Mouse (Mus musculus) c-Kit-positive CD71-negative TER-119-negative erythroid progenitor cells, embryonic 14.5 days (primary cell): ENCODE results near the gene Iqsec2.

ENCODE experiments used
- DNase-seq: peaks from one replicate; pipeline ENCODE4 v3.0.0-alpha.2; 2013; ENCODE audit warnings: low read depth

The Iqsec2 gene

GRCm38 (mm10) chrX:152143941-152144741 is at the start of gene Iqsec2:
TSS of gene Iqsec2 (plus strand) at chrX:152144268.
- DNase-seq = no peak

- DNase-seq = no peak
These were observed 46.5 kb upstream of the Iqsec2 start for GRCm38 (mm10) chrX:152097572-152097971.

- DNase-seq = no peak
These were observed 22.4 kb upstream of the Iqsec2 start for GRCm38 (mm10) chrX:152121687-152122086.

GRCm38 (mm10) chrX:152130777-152131176 is 13.3 kb upstream of the Iqsec2 start:
- DNase-seq = no peak

- no peak for DNase-seq
These were observed 12.0 kb upstream of the Iqsec2 start for GRCm38 (mm10) chrX:152132029-152132428.

GRCm38 (mm10) chrX:152135195-152135594 is 8.9 kb upstream of the Iqsec2 start:
- DNase-seq = no peak

- DNase-seq = no peak
These were observed 710 bp downstream of the Iqsec2 start for GRCm38 (mm10) chrX:152144742-152145214.

GRCm38 (mm10) chrX:152146150-152146549 is 2.1 kb downstream of the Iqsec2 start:
- no peak for DNase-seq

- DNase-seq = no peak
These were observed 2.6 kb downstream of the Iqsec2 start for GRCm38 (mm10) chrX:152146691-152147090.

GRCm38 (mm10) chrX:152147451-152148116 is 3.5 kb downstream of the Iqsec2 start:
- DNase-seq = no peak

GRCm38 (mm10) chrX:152148706-152149105 is 4.6 kb downstream of the Iqsec2 start:
- DNase-seq = no peak

- DNase-seq = peak; percentile 38
These were observed 7.6 kb downstream of the Iqsec2 start for GRCm38 (mm10) chrX:152151709-152152108.

- DNase-seq = no peak
These were observed 14.2 kb downstream of the Iqsec2 start for GRCm38 (mm10) chrX:152158294-152158693.

- DNase-seq = no peak
These were observed 17.3 kb downstream of the Iqsec2 start for GRCm38 (mm10) chrX:152161404-152161803.

- DNase-seq = no peak
These were observed 20.0 kb downstream of the Iqsec2 start for GRCm38 (mm10) chrX:152164061-152164460.

- DNase-seq = no peak
These were observed 22.1 kb downstream of the Iqsec2 start for GRCm38 (mm10) chrX:152166161-152166560.

- DNase-seq = no peak
These were observed 24.5 kb downstream of the Iqsec2 start for GRCm38 (mm10) chrX:152168521-152168920.

GRCm38 (mm10) chrX:152171041-152172026 is 27.3 kb downstream of the Iqsec2 start:
- no peak for DNase-seq

GRCm38 (mm10) chrX:152172487-152172935 is 28.4 kb downstream of the Iqsec2 start:
- DNase-seq = peak; percentile 20

- peak; percentile 17 for DNase-seq
These were observed 31.2 kb downstream of the Iqsec2 start for GRCm38 (mm10) chrX:152175284-152175683.

- DNase-seq = no peak
These were observed 33.8 kb downstream of the Iqsec2 start for GRCm38 (mm10) chrX:152177897-152178296.
